Mouse (Mus musculus) retina, embryonic 14.5 days (tissue): ENCODE data around the gene Mrc2.
A peak's percentile ranks its signal among the peaks of the same experiment; 100 is the strongest.

Source experiments
- DNase-seq: peaks from one replicate; pipeline ENCODE4 v3.0.0-alpha.2; 2015; ENCODE audit warnings: low spot score

The Mrc2 gene

DNA sequence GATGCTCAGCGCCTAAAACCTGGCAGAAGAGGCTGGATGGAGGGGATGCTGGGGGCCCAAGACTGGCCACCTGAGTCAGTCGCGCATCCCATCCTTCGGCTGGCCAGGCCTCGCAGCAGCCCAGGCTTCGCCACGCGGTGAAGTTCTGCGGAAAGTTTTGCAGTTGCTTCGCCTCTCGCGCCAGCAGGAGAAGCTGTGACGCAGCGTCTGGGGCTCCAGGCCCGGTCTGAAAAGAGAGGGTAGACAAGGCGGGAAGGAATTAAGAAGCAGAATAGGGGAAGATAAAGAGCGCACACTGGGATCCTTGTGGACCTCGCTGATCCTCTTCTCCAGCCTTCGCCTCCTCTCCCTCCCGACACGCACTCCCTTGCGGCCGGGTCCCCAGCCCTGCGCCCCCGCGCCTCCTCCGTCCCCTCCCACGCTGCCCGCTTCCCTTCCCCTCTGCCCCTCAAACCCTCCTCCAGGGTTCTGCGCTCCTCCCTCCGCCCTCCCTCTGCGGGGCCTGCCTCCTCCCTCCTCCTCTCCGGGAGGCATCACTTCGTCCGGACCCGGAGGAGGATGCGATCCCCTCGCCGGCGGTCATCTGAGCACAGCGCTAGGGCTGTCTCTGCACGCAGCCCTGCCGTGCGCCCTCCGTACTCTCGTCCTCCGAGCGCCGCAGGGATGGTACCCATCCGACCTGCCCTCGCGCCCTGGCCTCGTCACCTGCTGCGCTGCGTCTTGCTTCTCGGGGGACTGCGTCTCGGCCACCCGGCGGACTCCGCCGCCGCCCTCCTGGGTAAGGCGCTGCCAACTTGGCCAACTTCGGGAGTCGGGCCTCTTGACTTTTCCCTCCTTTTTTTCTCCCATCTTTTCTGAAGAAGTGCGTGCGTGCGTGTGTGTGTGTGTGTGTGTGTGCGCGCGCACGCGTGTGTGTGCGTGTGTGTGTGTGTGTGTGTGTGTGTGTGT is at the start of gene Mrc2:
TSS of gene Mrc2 (plus strand) at position 520 of the 948 bp plus-strand sequence.
- DNase-seq: peak; percentile 72

DNA sequence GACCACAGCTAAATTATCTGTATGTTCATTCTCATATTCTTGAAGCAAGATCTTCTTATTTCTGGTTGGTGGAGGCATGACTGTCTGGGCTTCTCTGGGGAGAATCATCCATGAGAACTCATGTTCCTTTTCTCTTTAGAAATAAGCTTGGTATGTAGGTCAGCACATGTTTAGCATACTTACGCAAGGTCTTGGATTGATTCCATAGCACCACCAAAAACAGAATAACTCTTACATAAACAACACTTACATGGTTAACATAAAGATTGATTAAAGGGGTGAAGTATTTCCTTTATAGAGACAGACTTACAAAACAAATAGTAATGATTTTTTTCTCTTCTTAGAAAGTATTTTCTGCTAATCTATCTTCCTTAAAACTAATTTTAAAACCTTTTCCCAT is 46.1 kb upstream of the Mrc2 start:
- DNase-seq: no peak

- no peak for DNase-seq
These were observed 45.7 kb upstream of the Mrc2 start for GRCm38 (mm10) chr11:105246785-105247184.

DNA sequence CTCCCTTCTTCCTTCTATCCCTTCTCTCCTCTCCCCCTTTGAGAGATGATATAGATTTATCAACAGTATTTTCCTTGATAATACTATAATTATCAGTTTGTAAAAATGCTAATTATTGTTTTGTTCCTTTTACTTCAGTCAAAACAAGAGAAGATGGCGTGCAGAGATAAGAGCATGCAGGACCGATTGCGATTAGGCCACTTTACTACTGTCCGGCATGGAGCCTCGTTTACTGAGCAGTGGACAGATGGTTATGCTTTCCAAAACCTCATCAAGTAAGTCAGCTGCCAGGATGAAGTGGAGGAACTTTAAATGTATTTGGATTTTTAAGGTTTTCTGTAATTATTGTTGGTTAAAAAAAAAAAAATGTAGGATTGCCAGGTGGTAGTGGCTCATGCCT is 45.1 kb upstream of the Mrc2 start:
- no peak for DNase-seq

DNA sequence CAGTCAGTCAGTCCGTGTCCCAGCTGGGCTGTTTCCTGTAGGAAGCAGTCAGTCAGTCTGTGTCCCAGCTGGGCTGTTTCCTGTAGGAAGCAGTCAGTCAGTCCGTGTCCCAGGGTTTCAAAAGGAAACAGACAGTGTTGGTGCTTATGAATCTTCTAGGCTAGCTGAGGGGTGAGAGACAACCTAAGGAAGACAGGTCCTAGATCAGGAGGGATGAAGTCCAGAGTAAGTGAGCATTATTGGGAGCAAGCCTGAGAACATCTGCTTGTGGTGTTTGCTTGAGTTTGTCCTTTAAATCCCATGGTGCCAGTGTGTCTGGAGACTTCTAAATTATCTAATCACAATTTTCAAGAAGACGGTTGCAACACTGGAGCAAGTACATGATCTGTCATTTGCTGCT is 32.7 kb upstream of the Mrc2 start:
- DNase-seq: no peak

DNA sequence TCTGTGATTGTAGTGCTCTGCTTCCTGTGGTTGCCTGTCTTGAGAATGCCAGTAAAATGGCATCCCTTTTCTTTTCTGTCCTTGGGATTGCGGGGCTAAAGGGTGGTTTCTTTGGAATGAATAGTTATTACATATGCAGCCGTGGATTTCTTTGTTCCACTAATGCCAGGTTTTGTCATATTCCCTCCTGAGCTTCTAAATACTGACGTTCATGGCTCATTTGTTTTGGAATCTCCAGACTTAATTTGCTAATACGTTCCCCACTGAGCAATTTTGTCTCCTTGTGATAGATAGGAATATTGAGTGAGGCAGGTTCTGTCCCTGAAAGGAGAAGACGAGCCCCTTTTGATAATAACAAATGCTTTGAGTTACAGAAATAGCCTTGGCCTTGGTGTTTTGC is 31.3 kb upstream of the Mrc2 start:
- no peak for DNase-seq

GRCm38 (mm10) chr11:105261601-105262351 is 30.7 kb upstream of the Mrc2 start:
- no peak for DNase-seq

DNA sequence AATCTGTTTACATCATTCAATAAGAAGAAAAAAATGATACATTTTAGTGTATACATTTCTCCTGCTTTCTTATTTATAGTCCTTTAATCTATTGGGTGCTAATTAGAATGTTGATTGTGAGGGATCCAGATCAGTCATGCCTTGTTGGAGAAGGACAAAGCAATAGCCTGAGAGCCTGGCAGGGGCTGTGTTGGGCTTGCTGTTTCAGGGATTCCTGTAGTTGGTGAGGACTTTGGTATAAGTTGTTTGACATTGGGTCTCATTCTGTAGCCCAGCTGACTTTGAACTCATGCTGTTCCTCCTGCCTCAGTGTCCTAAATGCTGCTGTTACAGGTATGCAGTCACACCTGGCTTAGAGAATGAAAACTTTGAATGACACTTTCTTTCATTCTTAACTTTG is 27.9 kb upstream of the Mrc2 start:
- DNase-seq: peak; percentile 64

- DNase-seq: no peak
These were observed 27.5 kb upstream of the Mrc2 start for GRCm38 (mm10) chr11:105264988-105265387.

DNA sequence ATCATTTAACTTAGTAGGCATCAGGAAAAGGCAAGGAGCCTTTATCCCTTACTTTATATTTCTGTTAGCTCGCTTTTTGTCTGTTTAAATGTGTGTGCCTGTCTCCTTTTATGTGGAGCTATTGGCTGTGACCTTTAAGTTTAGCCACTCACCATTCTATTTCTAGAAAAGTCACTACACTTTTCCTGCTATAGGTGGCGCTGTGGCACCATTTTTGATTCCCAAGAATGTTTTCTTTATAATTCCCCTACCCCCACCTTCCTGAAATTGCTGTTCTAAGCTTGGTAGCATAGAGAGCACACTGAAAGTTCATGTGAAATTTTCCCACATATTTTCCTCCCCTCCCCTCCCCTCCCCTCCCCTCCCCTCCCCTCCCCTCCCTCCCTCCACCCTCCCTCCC is 22.3 kb upstream of the Mrc2 start:
- DNase-seq: peak; percentile 84

DNA sequence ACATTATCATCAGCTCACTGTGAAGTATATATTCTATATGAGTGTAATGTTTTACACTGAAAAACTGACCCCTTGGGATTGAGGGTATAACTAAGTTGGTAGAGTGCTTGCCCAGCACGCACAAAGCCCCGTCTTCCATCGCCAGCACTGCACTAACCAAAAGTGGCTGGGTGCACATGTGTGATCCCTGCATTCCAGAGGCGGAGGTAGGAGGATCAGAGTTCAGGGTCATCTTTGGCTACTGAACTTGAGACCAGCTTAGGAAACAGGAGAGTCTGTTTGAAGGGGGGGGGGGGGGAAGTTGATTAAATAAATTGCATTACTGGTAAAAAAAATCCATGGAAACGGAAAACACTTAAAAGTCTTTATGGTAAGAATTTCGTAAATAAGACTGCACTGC is 12.0 kb upstream of the Mrc2 start:
- no peak for DNase-seq

DNA sequence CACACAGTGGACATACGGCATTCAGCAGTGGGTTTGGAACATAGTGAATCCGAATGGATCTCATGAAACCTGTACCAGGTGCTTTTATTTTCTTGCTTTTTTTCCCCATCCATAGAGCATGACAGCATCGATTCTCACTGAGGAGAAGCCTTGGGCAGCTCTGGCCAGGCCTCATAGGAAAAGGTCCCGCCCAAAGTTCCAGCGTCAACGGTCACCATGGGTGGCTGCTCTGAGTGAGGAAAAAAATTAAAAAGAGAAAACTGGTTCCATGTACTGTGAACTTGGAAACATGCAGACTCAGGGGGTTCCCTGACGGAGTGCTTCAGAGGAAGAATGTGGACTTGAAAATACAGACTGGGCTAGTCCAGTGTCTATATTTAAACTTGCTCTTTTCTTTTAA is 11.2 kb upstream of the Mrc2 start:
- no peak for DNase-seq

DNA sequence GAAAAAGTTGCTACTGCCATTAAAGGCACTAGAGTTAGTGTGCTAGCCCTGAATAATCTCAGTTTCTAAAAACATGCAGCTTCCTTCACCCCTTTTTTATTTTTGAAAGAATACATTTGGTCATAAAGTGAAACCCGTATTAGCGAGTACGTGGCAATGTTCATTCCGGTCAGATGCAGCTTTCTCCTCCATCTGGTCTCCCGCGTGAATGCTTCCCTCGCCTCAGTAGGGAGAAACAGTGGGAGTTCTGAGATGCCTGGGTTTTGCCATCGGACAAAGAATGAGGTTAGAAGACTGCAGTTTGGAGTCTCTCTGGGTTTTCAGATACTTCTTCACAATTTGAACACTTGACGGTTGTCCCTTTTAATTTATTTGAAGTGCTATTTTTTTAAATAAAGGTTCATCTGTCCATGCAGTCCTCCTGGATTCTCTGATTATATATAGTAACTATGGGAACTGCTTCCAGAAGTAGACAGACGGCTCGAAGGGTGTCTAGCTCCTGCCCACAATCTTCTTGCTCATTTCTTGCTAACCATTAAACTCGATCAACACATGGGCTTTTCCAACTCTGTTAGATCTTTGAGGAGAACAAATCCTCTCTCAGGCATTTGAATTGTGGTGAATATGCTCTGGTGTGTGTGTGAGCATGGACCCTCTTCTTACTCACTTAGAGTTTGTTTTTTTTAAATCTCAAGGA is 10.5 kb upstream of the Mrc2 start:
- no peak for DNase-seq

DNA sequence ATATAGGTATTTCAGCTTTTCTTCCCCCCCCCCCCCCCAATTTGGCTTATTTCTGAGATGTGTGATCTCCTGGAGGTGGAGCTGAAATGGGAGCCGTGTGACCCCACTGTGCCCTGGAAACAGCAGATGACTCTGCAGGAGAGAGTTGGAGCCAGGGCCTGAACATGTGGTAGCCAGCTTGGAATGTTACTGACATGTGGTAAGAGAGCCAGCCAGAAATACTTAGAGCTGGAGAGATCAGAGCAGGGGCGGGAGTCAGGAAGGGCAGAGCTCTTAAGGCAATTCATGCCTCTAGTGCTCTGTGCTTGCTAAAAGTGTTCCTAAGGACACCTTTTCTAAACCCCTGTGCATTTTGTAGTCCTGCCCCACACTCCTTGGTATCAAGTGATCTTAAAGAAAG is 10.0 kb upstream of the Mrc2 start:
- DNase-seq: no peak

DNA sequence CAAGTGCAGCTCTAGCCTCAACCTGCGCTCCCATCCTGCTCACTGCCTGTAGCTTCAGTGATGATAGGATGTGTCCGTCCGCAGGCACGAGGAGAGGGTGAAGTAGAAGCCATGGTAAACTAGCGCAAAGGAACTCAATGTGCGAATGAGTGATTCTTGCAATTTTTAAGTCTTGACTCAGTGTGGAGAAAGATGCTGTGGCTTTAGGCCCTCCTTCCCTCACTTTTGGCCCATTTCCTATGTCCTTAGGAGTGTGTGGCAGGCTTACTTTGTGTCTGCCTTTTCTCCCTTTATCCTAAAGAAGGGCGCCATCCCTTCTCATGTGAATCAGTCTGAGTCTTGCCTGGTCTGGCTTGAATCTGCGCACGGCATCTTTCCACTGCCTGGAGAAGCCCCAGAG is 9.4 kb upstream of the Mrc2 start:
- no peak for DNase-seq

- no peak for DNase-seq
These were observed 6.7 kb upstream of the Mrc2 start for GRCm38 (mm10) chr11:105285720-105286119.

GRCm38 (mm10) chr11:105289403-105289802 is 3.0 kb upstream of the Mrc2 start:
- DNase-seq: no peak

DNA sequence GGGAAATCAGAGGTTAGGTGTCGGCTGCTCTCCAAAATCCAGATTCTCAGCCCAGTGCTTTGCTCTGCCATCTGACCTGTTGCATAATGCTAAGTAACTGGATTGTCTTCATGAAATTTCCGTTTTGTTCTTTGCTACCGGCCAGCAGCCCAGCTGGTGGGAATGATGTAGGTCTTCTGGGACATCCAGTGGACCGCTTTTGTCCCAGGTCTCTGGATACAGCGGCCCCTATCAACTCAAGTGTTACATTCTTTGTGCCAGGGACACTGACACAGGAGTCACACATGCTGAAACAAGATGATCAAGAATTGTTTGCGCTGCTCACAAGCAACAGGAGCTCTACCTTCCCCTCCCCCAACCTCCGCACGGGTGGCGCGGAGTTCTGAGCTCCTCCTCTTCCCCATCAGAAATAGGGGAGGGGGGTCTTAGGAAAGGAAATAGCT is 741 bp upstream of the Mrc2 start:
- DNase-seq: no peak

GRCm38 (mm10) chr11:105293101-105293581 is 698 bp downstream of the Mrc2 start:
- peak; percentile 68 for DNase-seq

DNA sequence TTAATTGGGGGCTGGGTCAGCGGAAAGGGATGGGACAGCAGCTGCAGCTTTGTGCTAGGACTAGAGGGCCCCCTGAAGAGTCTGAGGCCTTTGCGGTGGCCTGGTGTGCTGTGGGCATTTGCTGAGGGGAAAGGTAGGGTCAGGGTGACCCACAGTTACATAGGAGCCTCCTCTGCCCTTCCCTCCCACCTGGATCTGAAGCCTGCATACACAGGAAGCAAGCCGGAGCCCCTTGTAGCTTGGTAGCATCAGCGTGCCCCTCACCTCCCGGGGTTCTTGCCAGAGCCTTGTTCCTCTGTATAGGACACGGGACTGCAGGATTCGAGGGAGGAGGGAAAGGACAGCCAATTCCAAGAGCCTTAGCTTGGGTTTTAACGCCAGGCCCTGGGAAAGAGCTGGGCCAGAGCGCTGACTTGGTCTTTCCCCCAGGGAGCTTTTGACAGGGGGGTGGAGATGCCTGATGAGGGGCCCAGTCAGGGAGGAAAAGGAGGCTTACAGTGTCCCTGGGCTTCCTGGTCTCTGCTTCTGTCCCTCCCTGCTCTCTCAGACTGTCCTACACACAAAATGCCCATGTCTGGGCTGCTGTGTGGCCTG is 1.6 kb downstream of the Mrc2 start:
- DNase-seq: no peak

- no peak for DNase-seq
These were observed 3.6 kb downstream of the Mrc2 start for GRCm38 (mm10) chr11:105296084-105296483.

DNA sequence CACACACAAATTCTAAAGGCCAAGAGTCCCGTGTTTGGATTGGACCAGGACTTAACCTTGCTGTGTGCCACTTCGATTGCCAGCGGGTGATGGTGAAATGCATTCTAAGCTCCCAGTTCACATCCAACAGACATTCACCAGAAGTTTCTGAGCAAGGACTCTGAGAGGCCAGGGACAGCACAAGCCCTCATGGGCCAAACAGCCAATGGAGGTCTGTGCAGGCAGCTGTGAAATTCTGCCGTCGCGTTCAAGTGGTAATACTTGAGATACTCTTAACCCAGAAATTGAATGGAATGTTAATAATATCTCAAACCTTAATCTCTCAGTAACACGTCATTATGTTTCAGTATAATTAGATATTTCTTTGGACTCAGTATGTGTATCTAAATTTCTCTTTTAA is 17.8 kb downstream of the Mrc2 start:
- no peak for DNase-seq
